Comparison of ENCODE assay signal across 8 mouse cellular contexts in genomic region chr17:46857903-46858748, GRCm38 (mm10). TPM values are rescaled to one million over a fixed set of nuclear protein-coding genes. Genes with fewer than 3 reads are reported as not detected.
DNase-seq lines count a peak whose midpoint lies in the region; ATAC-seq lines count a peak whose summit lies in the region.

Bicral (minus strand) TSS chr17:46858482.

- no peaks in the 10 kb centered on the region for H3K9me3 ChIP-seq in erythroblast, embryonic 14.5 days (ENCODE audit: control insufficient read depth, low read length)
- no peaks in the 10 kb centered on the region for H3K9me3 ChIP-seq in intestine, embryonic 14.5 days (ENCODE audit: control insufficient read depth, low read length)
- no peaks in the 10 kb centered on the region for H3K9me3 ChIP-seq in limb, embryonic 10.5 days (replicated peaks)
- H3K9me3 ChIP-seq in midbrain, embryonic 11.5 days (ENCODE audit: control insufficient read depth, low read length), result no peaks in the 10 kb centered on the region

- peaks cover 40% of the 10 kb centered on the region for H3K4me1 ChIP-seq in erythroblast, embryonic 14.5 days (ENCODE audit: control insufficient read depth)
- peaks cover 25% of the 10 kb centered on the region for H3K4me1 ChIP-seq in intestine, embryonic 14.5 days (replicated peaks; ENCODE audit: control insufficient read depth, insufficient read depth, low read length)
- H3K4me1 ChIP-seq in limb, embryonic 10.5 days, result peaks cover 40% of the 10 kb centered on the region
- peaks cover 16% of the 10 kb centered on the region for H3K4me1 ChIP-seq in midbrain, embryonic 11.5 days (ENCODE audit: control insufficient read depth, insufficient read depth, low read length)

- no peaks in the 10 kb centered on the region for H3K27me3 ChIP-seq in erythroblast, embryonic 14.5 days (ENCODE audit: control insufficient read depth)
- no peaks in the 10 kb centered on the region for H3K27me3 ChIP-seq in intestine, embryonic 14.5 days (replicated peaks; ENCODE audit: control insufficient read depth, insufficient read depth, low read length)
- no peaks in the 10 kb centered on the region for H3K27me3 ChIP-seq in limb, embryonic 10.5 days (ENCODE audit: low read depth, poor library complexity, severe bottlenecking)
- H3K27me3 ChIP-seq in midbrain, embryonic 11.5 days (ENCODE audit: control insufficient read depth, insufficient read depth, low read length), result no peaks in the 10 kb centered on the region

- DNase-seq in gastrocnemius, postnatal 25 days, result peak; percentile 56
- DNase-seq in intestine, embryonic 14.5 days (ENCODE audit: low spot score), result peak; percentile 93
- DNase-seq in limb, embryonic 10.5 days (ENCODE audit: low spot score), result peak; percentile 86
- peak; percentile 98 for DNase-seq in midbrain, embryonic 11.5 days (ENCODE audit: low spot score, missing footprints)
- peak; percentile 78 for DNase-seq in skeletal muscle tissue, adult 2 months (ENCODE audit: low read depth, low spot score)

- peak within 1 kb of the TSS; percentile 50 for H3K4me2 ChIP-seq in intestine, embryonic 14.5 days (ENCODE audit: low read length)
- H3K4me2 ChIP-seq in midbrain, embryonic 11.5 days, result peak within 1 kb of the TSS; percentile 58

- H3K36me3 ChIP-seq in erythroblast, embryonic 14.5 days (ENCODE audit: control insufficient read depth), result peaks cover 10% of the 10 kb centered on the region
- no peaks in the 10 kb centered on the region for H3K36me3 ChIP-seq in intestine, embryonic 14.5 days (ENCODE audit: control insufficient read depth, insufficient read depth, low read length)
- peaks cover 5% of the 10 kb centered on the region for H3K36me3 ChIP-seq in limb, embryonic 10.5 days
- no peaks in the 10 kb centered on the region for H3K36me3 ChIP-seq in midbrain, embryonic 11.5 days (ENCODE audit: control insufficient read depth, insufficient read depth, low read length)

- no peak for ATAC-seq in erythroblast, adult 5-6 weeks (replicated peaks; ENCODE audit: low FRiP score, poor library complexity, severe bottlenecking)
- ATAC-seq in common myeloid progenitor, adult 5-6 weeks (replicated peaks; ENCODE audit: low read depth, poor library complexity, severe bottlenecking), result peak; percentile 43
- ATAC-seq in intestine, embryonic 14.5 days (replicated peaks; ENCODE audit: low FRiP score, low TSS enrichment, low read depth), result peak; percentile 57
- ATAC-seq in midbrain, embryonic 11.5 days (ENCODE audit: low FRiP score), result peak; percentile 83

- peak within 1 kb of the TSS; percentile 77 for H3K4me3 ChIP-seq in erythroblast, embryonic 14.5 days (replicated peaks)
- H3K4me3 ChIP-seq in intestine, embryonic 14.5 days (ENCODE audit: low read depth, low read length), result peak within 1 kb of the TSS; percentile 84
- peak within 1 kb of the TSS; percentile 97 for H3K4me3 ChIP-seq in limb, embryonic 10.5 days
- H3K4me3 ChIP-seq in midbrain, embryonic 11.5 days (ENCODE audit: low read depth, low read length), result peak within 1 kb of the TSS; percentile 53

- peak within 1 kb of the TSS; percentile 100 for H3K27ac ChIP-seq in intestine, embryonic 14.5 days (ENCODE audit: low read depth)
- peak within 1 kb of the TSS; percentile 100 for H3K27ac ChIP-seq in limb, embryonic 10.5 days
- peak within 1 kb of the TSS; percentile 100 for H3K27ac ChIP-seq in midbrain, embryonic 11.5 days (ENCODE audit: low read depth, low read length)

- under 1% methylated on average over 63 of the region's 65 CpGs for WGBS in intestine, embryonic 14.5 days
- WGBS in limb, embryonic 10.5 days, result under 1% methylated on average over 48 of the region's 65 CpGs
- under 1% methylated on average over 62 of the region's 65 CpGs for WGBS in midbrain, embryonic 11.5 days

- H3K9ac ChIP-seq in intestine, embryonic 14.5 days (ENCODE audit: low read length), result peak within 1 kb of the TSS; percentile 100
- H3K9ac ChIP-seq in midbrain, embryonic 11.5 days (ENCODE audit: low read length), result peak within 1 kb of the TSS; percentile 96

RNA-seq across cellular contexts. Expression of gene Bicral, which starts in this region (rescaled TPM):
- 0.30 and 0.33 TPM in 2 replicates for polyA plus RNA-seq in erythroblast, embryonic 14.5 days (2012)
- 6.5 and 7.5 TPM in 2 replicates for total RNA-seq in erythroblast, adult 5-6 weeks (2015; ENCODE audit: low replicate concordance)
- 3.7 and 4.0 TPM in 2 replicates for total RNA-seq in erythroblast, adult 5-6 weeks (2017; ENCODE audit: low replicate concordance)
- total RNA-seq in common myeloid progenitor, adult 5-6 weeks (2017), result 43.2 and 55.4 TPM in 2 replicates
- total RNA-seq in gastrocnemius, postnatal 25 days (2021), result 1 to 10 TPM; 7.5 to 9.2 TPM
- polyA plus RNA-seq in intestine, embryonic 14.5 days (2014; fragmentation: Nextera tagmentation; extraction: Ambion mirVana), result 5.5 and 6.6 TPM in 2 replicates
- polyA plus RNA-seq in limb, embryonic 10.5 days (2016; fragmentation: Nextera tagmentation; extraction: Ambion mirVana), result 3.6 and 4.3 TPM in 2 replicates
- polyA plus RNA-seq in midbrain, embryonic 11.5 days (2014; fragmentation: Nextera tagmentation; extraction: Ambion mirVana), result 5.8 and 6.4 TPM in 2 replicates
